Mouse (Mus musculus) lung, embryonic 15.5 days (tissue): ENCODE results near the gene Txndc5. TPM values are rescaled to one million over a fixed set of nuclear protein-coding genes. Genes with fewer than 3 reads are reported as not detected.

Experiments
- ATAC-seq: fragments of 200-750 bp; cut with Nextera tagmentation; 2 replicates; pipeline ENCODE4 v1.8.0; 2017; ENCODE audit warnings: moderate number of reproducible peaks, borderline replicate concordance; ENCODE audit not compliant: low FRiP score, low TSS enrichment; ENCODE audit errors: extremely low read depth
- H3K27ac ChIP-seq: fragments of 300-500 bp; sonication (generic); 2 replicates; pipeline ENCODE4 v1.5.1; 2015; ENCODE audit warnings: moderate library complexity, mild to moderate bottlenecking, inconsistent platforms
- H3K27me3 ChIP-seq: fragments of 300-500 bp; sonication (generic); 2 replicates; pipeline ENCODE4 v1.6.1; 2015; ENCODE audit warnings: inconsistent platforms
- H3K36me3 ChIP-seq: fragments of 300-500 bp; sonication (generic); 2 replicates; pipeline ENCODE4 v1.6.1; 2015; ENCODE audit warnings: inconsistent platforms
- H3K4me1 ChIP-seq: fragments of 300-500 bp; sonication (generic); 2 replicates; pipeline ENCODE4 v1.6.1; 2015; ENCODE audit warnings: inconsistent platforms
- H3K4me2 ChIP-seq: fragments of 300-500 bp; sonication (generic); 2 replicates; pipeline ENCODE4 v1.6.1; 2015; ENCODE audit warnings: inconsistent platforms, mild to moderate bottlenecking, moderate library complexity
- H3K4me3 ChIP-seq: fragments of 300-500 bp; sonication (generic); 2 replicates; pipeline ENCODE4 v1.5.1; 2015; ENCODE audit warnings: mild to moderate bottlenecking, inconsistent platforms
- H3K9ac ChIP-seq: fragments of 300-500 bp; sonication (generic); 2 replicates; pipeline ENCODE4 v1.6.1; 2015; ENCODE audit warnings: inconsistent platforms
- H3K9me3 ChIP-seq: fragments of 300-500 bp; sonication (generic); 2 replicates; pipeline ENCODE4 v1.6.1; 2016; ENCODE audit warnings: inconsistent platforms
- WGBS: fragments of 180-500 bp; shearing (Covaris S2); methylation state at CpG from one replicate; pipeline ENCODE4 v1.1.7; 2015; 5-methylcytosine and 5-hydroxymethylcytosine counted together
- polyA plus RNA-seq: library from polyadenylated mRNA; unstranded; fragments of >200 nt; fragmentation: Nextera tagmentation; extraction: Ambion mirVana; gene quantifications from 2 replicates; pipeline ENCODE4 v1.2.1, GENCODE M21; 2015

Txndc5 gene
- polyA plus RNA-seq, result 263 and 264 TPM in 2 replicates

DNA sequence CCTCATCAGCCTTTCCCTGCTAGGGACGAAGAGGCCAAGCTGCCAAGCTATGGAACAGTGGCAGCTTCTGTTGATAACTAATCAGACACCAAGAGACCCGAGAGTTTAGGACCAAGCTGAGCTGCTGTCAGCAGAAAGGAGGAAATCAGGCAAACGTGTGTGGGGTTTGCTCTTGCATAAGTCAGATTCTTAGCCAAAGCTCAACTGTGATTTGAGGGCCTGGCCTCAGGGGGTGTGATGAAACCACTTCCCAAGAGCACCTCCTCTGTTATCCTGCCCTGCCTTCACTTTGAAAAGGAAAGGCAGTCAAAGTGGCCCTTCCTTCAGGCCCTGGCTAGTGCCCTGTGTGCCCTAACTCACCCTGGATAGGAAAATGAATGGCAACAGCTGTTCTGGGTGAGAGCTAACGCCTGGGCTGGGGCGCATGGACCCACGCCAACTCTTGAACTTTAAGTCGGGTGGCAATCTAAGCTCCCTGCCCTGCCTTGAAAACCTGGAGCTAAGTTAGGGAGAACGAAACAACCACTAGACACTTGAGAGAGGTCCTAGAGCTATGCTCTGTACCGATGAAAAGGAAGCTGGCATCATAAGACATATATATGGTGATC is at the start of gene Txndc5:
Gene Txndc5, minus strand, starts transcription at position 138 of the 608 bp plus-strand sequence.
- Histone ChIP-seq H3K27ac (peak within 1 kb of the TSS; percentile 94), H3K4me2 (peak within 1 kb of the TSS; percentile 85), H3K9ac (peak within 1 kb of the TSS; percentile 87), H3K4me1 (peaks cover 34% of the 10 kb centered on the region), H3K36me3 (no peaks in the 10 kb centered on the region), H3K27me3 (no peaks in the 10 kb centered on the region), H3K9me3 (no peaks in the 10 kb centered on the region), H3K4me3 (peak within 1 kb of the TSS; percentile 96)
- no peak for ATAC-seq
- 41% methylated on average over 9 of the region's 9 CpGs for WGBS

GRCm38 (mm10) chr13:38574668-38575067 is 46.0 kb upstream of the Txndc5 start:
- ATAC-seq, result no peak
- Histone ChIP-seq H3K36me3 (no peaks in the 10 kb centered on the region), H3K9me3 (no peaks in the 10 kb centered on the region), H3K27me3 (no peaks in the 10 kb centered on the region), H3K4me1 (no peaks in the 10 kb centered on the region), H3K4me2 (no peak overlapping the region), H3K4me3 (no peak overlapping the region), H3K9ac (no peak overlapping the region), H3K27ac (no peak overlapping the region)
- WGBS, result 39% methylated on average over 3 of the region's 3 CpGs

GRCm38 (mm10) chr13:38573281-38573680 is 44.7 kb upstream of the Txndc5 start:
- H3K27me3 ChIP-seq, result no peaks in the 10 kb centered on the region
- WGBS, result 93% methylated on average over 1 of the region's 1 CpGs
- no peaks in the 10 kb centered on the region for H3K36me3 ChIP-seq

DNA sequence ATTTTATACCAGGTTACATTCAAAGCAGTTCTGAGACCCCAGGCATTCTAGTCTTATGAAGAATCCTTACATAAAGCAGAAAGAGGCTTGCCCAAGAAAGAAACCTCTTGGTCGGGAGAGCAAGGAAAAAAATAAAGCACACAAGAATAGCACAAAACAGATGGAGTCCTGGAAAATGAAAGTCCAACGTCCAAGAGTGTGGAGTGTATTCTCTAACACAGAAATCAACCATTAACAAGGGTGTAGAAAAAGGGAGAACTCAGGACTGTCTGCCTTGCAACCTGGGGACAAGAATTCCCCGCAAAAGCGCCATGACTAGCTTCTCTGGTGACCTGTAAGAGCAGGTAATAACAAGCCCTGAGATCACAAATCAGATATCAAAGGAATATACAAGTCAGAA is 36.6 kb upstream of the Txndc5 start:
- no peaks in the 10 kb centered on the region for H3K9me3 ChIP-seq
- H3K9ac ChIP-seq, result no peak overlapping the region
- H3K4me3 ChIP-seq, result no peak overlapping the region
- no peaks in the 10 kb centered on the region for H3K27me3 ChIP-seq
- ATAC-seq, result no peak
- no peak overlapping the region for H3K4me2 ChIP-seq
- no peak overlapping the region for H3K27ac ChIP-seq
- 79% methylated on average over 4 of the region's 4 CpGs for WGBS
- no peaks in the 10 kb centered on the region for H3K36me3 ChIP-seq
- H3K4me1 ChIP-seq, result no peaks in the 10 kb centered on the region

More at GRCm38 (mm10) chr13:38573281-38573680, 44.7 kb upstream of the Txndc5 start:
- no peak overlapping the region for H3K27ac ChIP-seq
- H3K4me1 ChIP-seq, result no peaks in the 10 kb centered on the region
- no peak overlapping the region for H3K4me2 ChIP-seq
- no peak for ATAC-seq
- no peak overlapping the region for H3K4me3 ChIP-seq
- H3K9ac ChIP-seq, result no peak overlapping the region
- no peaks in the 10 kb centered on the region for H3K9me3 ChIP-seq

DNA sequence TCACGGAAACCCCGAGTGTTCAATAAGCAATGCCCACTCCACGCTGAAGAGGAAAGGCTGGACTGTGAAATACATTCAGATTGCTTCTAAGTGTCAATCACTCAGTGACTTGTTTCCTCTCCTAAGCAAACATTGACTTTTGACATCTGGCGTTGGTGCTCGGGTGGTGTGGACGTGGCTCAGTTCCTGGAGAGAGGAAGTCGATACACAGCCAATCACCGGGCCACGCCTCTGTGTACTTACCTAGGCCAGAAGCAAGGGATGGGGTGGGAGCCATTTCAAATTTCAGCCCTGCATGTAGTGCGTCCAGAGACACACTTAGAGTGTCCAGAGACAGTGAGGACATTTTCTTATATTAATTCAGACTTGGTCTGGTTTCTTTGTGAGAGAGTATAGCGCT is 26.0 kb upstream of the Txndc5 start:
- no peaks in the 10 kb centered on the region for H3K9me3 ChIP-seq
- H3K4me1 ChIP-seq, result no peaks in the 10 kb centered on the region
- no peaks in the 10 kb centered on the region for H3K36me3 ChIP-seq
- WGBS, result 48% methylated on average over 11 of the region's 11 CpGs
- no peak overlapping the region for H3K9ac ChIP-seq
- H3K27ac ChIP-seq, result no peak overlapping the region
- ATAC-seq, result no peak
- H3K27me3 ChIP-seq, result no peaks in the 10 kb centered on the region
- no peak overlapping the region for H3K4me2 ChIP-seq
- H3K4me3 ChIP-seq, result no peak overlapping the region

- H3K4me1 ChIP-seq, result no peaks in the 10 kb centered on the region
Measured at GRCm38 (mm10) chr13:38554210-38554609, 25.6 kb upstream of the Txndc5 start.

GRCm38 (mm10) chr13:38548681-38549080 is 20.1 kb upstream of the Txndc5 start:
- no peaks in the 10 kb centered on the region for H3K27me3 ChIP-seq
- no peak overlapping the region for H3K4me3 ChIP-seq
- H3K4me1 ChIP-seq, result no peaks in the 10 kb centered on the region
- no peak overlapping the region for H3K9ac ChIP-seq
- H3K36me3 ChIP-seq, result no peaks in the 10 kb centered on the region
- no peak overlapping the region for H3K27ac ChIP-seq
- no peak overlapping the region for H3K4me2 ChIP-seq
- ATAC-seq, result no peak
- 74% methylated on average over 5 of the region's 5 CpGs for WGBS
- H3K9me3 ChIP-seq, result no peaks in the 10 kb centered on the region

More at GRCm38 (mm10) chr13:38554210-38554609, 25.6 kb upstream of the Txndc5 start:
- no peak overlapping the region for H3K27ac ChIP-seq
- H3K36me3 ChIP-seq, result no peaks in the 10 kb centered on the region
- no peak overlapping the region for H3K9ac ChIP-seq
- H3K9me3 ChIP-seq, result no peaks in the 10 kb centered on the region
- no peak overlapping the region for H3K4me3 ChIP-seq
- H3K27me3 ChIP-seq, result no peaks in the 10 kb centered on the region
- no peak for ATAC-seq
- H3K4me2 ChIP-seq, result no peak overlapping the region
- 45% methylated on average over 3 of the region's 3 CpGs for WGBS

- Histone ChIP-seq H3K9me3 (no peaks in the 10 kb centered on the region), H3K9ac (no peak overlapping the region), H3K36me3 (no peaks in the 10 kb centered on the region), H3K27me3 (no peaks in the 10 kb centered on the region), H3K4me2 (no peak overlapping the region), H3K4me3 (no peak overlapping the region), H3K4me1 (no peaks in the 10 kb centered on the region), H3K27ac (no peak overlapping the region)
- WGBS, result 74% methylated on average over 5 of the region's 5 CpGs
- no peak for ATAC-seq
Measured at GRCm38 (mm10) chr13:38547717-38548116, 19.1 kb upstream of the Txndc5 start.

DNA sequence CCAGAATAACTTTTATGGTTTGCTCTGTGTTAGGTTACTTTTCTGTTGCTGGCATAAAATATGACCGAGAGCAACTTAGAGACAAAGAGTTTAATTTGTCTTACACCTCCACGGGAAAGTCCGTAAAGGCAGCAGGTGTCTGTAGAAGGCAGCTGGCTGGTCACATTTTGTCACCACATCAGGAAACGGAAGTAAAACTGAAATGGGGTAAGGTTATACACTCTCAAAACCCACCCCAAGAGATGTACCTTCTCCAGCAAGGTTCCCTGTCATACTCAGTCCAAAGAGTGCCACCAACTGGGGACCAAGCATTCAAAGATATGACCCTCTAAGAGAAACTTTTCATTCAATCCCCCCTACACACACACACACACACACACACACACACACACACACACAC is 18.1 kb upstream of the Txndc5 start:
- Histone ChIP-seq H3K27me3 (no peaks in the 10 kb centered on the region), H3K36me3 (no peaks in the 10 kb centered on the region), H3K9ac (no peak overlapping the region), H3K27ac (no peak overlapping the region), H3K4me1 (no peaks in the 10 kb centered on the region), H3K4me3 (no peak overlapping the region), H3K4me2 (no peak overlapping the region), H3K9me3 (no peaks in the 10 kb centered on the region)
- no peak for ATAC-seq
- WGBS, result 72% methylated on average over 4 of the region's 4 CpGs

- Histone ChIP-seq H3K27ac (no peak overlapping the region), H3K4me3 (no peak overlapping the region), H3K36me3 (no peaks in the 10 kb centered on the region), H3K4me1 (no peaks in the 10 kb centered on the region), H3K9me3 (no peaks in the 10 kb centered on the region), H3K9ac (no peak overlapping the region), H3K4me2 (no peak overlapping the region), H3K27me3 (no peaks in the 10 kb centered on the region)
- no peak for ATAC-seq
- 55% methylated on average over 3 of the region's 3 CpGs for WGBS
Measured at GRCm38 (mm10) chr13:38545460-38545859, 16.8 kb upstream of the Txndc5 start.

- 73% methylated on average over 8 of the region's 8 CpGs for WGBS
- Histone ChIP-seq H3K27me3 (no peaks in the 10 kb centered on the region), H3K9ac (no peak overlapping the region), H3K4me1 (no peaks in the 10 kb centered on the region), H3K27ac (no peak overlapping the region), H3K4me3 (no peak overlapping the region), H3K9me3 (no peaks in the 10 kb centered on the region), H3K4me2 (no peak overlapping the region), H3K36me3 (no peaks in the 10 kb centered on the region)
- ATAC-seq, result no peak
Measured at GRCm38 (mm10) chr13:38544769-38545445, 16.3 kb upstream of the Txndc5 start.

GRCm38 (mm10) chr13:38543455-38544125 is 15.0 kb upstream of the Txndc5 start:
- Histone ChIP-seq H3K27ac (no peak overlapping the region), H3K4me2 (no peak overlapping the region), H3K4me1 (no peaks in the 10 kb centered on the region), H3K27me3 (no peaks in the 10 kb centered on the region), H3K9ac (no peak overlapping the region), H3K9me3 (no peaks in the 10 kb centered on the region), H3K4me3 (no peak overlapping the region), H3K36me3 (no peaks in the 10 kb centered on the region)
- WGBS, result 83% methylated on average over 8 of the region's 8 CpGs
- ATAC-seq, result no peak
